Mouse (Mus musculus): ENCODE data around the gene Sntb2. TPM values are rescaled to one million over a fixed set of nuclear protein-coding genes. Genes with fewer than 3 reads are reported as not detected.
A peak's percentile ranks its signal among the peaks of the same experiment; 100 is the strongest.
"Not testable (repeated sequence)": the region's sequence is repeated elsewhere in the genome, so short reads cannot be mapped to it uniquely, and the experiment has no call there.

Sntb2 gene
- total RNA-seq, 2 experiments from 2014 or later, result 1.7 to 4.2 TPM

DNA sequence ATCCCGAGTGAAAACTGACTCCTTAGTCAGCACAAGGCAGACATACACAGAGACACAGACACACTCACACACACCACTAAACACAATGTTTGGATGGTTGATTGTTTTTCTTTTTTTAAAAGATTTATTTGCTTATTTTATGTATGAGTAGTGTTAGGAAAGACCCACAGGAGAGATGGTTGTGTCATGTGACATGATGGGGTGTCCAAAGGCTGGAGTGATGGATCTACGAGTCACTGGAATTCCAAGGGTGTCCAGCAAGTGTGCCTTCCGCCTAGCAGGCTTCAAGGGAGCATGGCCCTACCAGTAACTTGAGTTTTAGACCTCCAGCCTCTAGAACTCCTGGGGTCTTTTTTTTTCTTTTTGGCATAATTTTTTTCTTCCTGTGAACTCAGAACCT, 93.8 kb downstream of the Sntb2 start:
- no peak for ATAC-seq (replicated peaks; ENCODE audit: low FRiP score, poor library complexity, severe bottlenecking)

DNA sequence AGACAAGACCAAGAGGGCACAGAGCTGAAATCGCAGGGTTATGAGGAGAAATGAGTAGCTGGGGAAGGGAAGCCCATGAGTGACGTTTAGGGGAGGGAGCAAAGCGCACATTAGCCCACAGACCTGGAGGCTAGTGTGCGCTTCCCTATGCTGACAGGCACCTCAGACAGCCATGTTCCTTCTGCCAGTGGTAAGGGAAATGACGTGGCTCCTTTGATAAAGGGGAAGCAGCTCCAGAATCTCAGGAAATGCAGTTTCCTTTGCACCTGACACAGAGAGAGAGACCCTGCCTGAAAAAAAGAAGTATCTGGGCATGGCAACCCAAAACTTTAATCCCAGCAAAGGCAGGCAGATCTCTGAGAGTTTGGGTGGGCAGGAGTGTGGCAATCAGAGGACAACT, 94.5 kb downstream of the Sntb2 start:
- no peak for ATAC-seq (replicated peaks; ENCODE audit: low FRiP score, poor library complexity, severe bottlenecking)

DNA sequence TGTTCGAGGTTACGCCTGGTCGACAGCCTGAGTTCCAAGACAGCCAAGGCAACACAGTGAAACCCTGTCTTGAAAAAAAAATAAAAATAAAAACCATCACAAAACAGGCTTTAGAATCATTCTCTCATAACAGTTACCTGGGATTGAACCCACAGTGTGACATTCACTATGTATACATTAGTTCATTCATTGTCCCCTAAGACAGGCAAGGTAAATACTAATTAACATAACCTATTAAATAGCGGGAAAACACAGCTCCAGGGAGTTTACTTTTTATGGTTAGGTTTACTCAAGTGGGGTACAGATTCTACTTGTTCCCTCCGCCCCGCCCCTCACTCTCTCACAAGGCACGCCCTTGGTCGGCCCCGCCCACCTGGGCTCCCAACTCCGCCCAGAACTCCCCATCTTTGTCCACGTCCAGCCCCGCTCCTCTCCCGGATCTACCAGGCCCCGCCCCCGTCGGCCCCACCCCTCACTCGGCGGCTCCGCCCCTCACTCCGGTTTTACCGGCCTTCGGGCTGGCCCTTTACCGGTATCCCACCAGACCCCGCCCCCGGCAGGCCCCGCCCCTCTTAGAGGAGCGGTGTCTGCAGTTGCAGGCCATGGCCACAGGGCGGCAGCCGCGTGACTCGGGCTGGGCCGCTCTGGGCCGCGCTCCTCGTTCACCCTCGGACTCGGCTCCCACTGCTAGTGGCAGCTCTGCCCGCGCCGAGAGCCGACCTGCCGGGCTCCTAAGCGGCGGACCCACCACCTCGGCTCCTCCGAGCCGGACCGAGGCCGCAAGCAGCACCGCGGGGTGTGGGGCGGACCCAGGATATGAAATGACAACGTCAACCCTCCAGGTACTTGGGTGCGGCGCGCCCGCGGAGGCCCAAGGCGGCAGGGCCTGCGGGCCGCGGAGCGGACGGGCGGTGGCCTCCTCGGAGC, 95.4 kb downstream of the Sntb2 start, which contains the start of gene Vps4a:
TSS of gene Vps4a (plus strand) at position 573 of the 927 bp plus-strand sequence.
- ATAC-seq (replicated peaks; ENCODE audit: low FRiP score, poor library complexity, severe bottlenecking), result peak; percentile 93

DNA sequence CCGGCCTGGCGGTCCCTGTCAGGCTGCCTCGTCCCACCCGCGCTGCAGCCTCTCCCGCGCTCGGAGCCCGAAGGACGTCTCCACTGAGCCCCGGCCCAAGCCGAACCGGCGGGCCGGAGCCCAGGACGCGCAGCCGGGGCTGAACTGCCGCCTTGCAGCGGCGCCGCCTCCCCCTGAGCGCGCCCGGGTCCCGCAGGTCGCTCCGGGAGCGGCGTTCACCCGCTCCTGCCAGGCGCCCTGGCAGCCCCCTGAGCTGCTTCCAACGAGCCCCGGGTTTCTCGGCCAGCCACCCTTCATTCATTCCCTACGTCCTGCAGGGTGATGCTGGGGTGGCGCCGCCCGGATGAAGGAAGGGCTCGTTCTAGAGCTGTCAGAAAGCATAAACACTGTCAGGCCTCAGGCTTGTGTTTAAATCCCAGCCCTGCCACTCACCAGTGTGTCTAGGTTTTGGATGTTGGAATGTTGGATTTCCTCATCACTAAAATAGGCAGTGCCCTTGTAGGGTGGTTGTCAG, 96.1 kb downstream of the Sntb2 start:
- peak; percentile 13 for ATAC-seq (replicated peaks; ENCODE audit: low FRiP score, poor library complexity, severe bottlenecking)

DNA sequence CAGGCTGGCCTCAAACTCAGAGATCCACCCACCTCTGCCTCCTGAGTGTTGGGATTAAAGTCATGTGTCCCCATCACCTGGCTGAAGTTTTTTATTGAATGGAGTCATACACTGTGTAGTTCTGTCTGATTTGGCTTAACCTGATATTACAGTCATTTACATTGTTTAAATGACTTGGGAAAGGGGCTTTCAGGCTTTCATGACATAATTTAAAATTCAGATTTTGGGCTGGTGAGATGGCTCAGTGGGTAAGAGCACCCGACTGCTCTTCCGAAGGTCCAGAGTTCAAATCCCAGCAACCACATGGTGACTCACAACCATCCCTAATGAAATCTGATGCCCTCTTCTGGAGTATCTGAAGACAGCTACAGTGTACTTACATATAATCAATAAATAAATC, 98.1 kb downstream of the Sntb2 start:
- not testable (repeated sequence) for ATAC-seq (replicated peaks; ENCODE audit: low FRiP score, poor library complexity, severe bottlenecking)

DNA sequence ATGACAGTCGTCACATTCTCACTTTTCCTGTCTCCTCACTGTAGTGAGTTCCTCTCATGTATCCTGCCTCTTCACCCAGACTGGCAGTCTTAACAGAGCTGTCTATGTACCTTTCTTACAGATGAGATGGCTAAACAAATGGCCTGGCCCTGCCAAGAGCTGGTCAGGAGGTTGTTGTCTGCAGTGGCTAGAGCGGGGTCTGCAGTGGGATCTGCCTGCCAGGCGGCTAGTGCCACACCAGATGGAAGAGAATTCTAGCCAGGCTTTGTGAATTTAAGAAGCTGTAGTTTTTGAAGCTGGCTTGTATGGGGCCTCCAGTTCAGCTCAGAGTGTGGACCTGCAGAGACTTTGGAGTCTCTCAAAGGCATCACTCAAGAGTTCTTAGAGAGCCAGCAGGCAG, 100.1 kb downstream of the Sntb2 start:
- ATAC-seq (replicated peaks; ENCODE audit: low FRiP score, poor library complexity, severe bottlenecking), result no peak

DNA sequence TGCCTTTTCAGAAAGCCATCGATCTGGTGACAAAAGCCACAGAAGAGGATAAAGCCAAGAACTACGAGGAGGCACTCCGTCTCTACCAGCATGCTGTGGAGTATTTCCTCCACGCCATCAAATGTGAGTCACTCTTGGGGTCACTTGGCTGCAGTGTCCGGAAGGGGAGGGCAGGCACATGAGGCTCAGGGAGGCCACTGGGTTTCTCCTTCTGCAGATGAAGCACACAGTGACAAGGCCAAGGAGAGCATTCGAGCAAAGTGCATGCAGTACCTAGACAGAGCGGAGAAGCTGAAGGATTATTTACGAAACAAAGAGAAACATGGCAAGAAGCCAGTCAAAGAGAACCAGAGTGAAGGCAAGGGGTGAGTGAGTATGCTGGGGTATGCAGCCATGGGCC, 101.1 kb downstream of the Sntb2 start:
- ATAC-seq (replicated peaks; ENCODE audit: low FRiP score, poor library complexity, severe bottlenecking), result no peak

DNA sequence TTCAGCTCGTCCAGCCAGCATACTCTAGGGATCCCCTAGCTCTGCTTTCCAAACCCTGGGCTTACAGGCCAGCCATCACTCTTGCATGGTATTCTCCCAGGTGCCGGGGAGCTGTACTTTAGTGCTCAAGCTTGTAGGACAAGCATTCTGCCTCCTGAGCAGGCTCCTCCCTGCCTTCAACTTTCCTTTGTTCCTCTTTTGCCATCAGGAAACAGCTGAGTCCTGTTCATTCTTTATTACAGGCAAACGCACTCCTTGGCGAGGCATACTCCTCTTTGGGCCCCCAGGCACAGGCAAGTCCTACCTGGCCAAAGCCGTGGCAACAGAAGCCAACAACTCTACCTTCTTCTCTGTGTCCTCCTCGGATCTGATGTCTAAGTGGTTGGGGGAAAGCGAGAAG, 105.1 kb downstream of the Sntb2 start:
- ATAC-seq (replicated peaks; ENCODE audit: low FRiP score, poor library complexity, severe bottlenecking), result no peak

DNA sequence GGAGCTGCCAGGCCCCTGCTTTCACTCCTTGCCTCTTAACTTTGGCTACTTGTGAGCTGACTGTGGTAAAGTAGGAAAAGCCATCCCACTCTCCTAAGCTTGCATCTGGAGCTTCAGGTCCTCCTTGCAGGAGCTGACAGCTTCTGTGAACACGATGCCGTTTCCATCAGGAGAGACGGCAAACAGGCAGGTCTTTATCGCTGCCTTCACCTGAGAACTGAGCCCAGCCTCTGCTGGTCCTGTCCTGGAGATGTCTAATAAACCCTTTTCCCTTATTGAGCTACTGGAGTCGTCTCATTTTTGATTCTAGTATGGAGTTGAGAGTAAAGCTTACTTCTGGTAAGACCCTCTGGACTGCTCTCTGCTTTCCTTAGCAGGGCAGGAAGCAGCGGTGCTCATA, 109.9 kb downstream of the Sntb2 start:
- no peak for ATAC-seq (replicated peaks; ENCODE audit: low FRiP score, poor library complexity, severe bottlenecking)

DNA sequence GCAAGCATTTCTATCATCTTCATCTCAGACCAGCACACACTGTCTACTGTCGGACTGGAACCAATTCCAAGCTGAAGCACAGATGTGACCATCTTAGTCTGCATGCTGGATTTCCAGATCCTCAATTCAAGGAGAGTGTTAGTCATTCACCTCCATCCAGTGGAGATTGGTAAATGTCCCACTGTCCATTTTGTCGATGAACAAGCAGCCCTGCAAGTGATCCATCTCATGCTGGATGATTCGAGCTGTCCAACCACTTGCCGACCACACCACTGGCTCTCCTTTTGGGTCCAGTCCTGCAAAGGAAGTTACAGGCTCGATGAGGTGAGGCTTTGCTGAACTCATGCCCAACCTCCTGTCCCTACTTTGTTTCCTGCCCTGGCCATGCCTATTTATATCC, 111.4 kb downstream of the Sntb2 start:
- ATAC-seq (replicated peaks; ENCODE audit: low FRiP score, poor library complexity, severe bottlenecking), result no peak

DNA sequence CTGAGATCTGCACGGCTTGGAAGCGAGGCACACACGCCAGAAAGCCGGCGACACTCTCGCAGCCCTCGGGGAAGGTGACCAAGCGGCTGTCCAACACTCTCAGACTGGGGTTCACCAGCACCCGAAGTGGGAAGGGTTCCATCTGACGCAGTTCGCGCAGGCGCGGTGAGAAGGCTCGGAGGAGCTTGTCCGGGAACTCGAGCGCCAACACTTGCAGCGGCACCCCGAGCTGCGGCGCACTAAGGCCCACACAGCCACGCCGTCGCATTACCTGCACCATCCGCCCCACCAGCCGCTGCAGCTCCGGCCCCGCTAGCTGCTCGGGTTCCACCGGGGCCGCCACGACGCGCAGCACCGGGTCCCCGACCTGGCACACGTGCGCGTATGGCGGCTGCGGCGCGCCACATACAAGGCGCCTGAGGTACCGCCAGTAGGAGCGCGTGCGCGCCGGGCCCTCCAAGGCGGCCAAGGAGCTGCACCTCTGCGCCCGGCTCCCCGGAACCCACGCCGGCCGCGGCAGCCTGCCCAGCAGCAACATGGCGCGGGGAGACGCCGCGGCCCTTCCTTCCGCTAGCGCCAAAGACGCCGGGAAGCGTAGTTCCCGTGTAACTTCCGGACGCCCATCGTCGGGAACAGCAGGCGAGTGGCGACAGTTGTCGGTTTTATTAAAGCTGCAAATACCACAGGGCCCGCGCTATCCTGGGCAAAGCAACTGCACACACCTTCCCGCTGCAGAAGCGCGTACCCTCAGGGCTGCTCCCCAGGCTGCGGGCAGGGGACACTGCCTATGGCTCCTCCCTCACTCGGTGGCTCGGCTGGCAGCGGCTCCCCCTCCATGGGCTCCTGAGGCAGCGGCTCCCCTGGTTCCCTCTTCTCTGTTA, 112.8 kb downstream of the Sntb2 start, which contains the start of gene Pdf:
TSS of gene Pdf (minus strand) at position 554 of the 881 bp plus-strand sequence.
- peak; percentile 55 for ATAC-seq (replicated peaks; ENCODE audit: low FRiP score, poor library complexity, severe bottlenecking)

DNA sequence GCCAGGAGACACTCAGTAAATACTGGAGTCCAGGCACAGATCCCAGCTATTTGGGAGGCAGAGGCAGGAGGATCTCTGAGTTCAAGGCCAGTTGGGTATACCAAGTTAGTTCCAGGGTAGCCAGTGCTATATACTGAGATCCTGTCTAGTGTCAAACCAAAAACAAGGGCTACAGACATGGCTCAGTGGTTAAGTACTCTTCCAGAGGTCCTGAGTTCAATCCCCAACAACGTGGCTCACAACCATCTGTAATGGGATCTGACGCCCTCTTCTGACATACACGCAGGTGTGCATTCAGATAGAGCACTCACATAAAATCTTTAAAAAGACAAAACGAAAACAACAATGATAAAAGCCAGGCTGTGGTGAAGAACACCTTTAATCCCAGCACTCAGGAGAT, 113.9 kb downstream of the Sntb2 start:
- ATAC-seq (replicated peaks; ENCODE audit: low FRiP score, poor library complexity, severe bottlenecking), result no peak

DNA sequence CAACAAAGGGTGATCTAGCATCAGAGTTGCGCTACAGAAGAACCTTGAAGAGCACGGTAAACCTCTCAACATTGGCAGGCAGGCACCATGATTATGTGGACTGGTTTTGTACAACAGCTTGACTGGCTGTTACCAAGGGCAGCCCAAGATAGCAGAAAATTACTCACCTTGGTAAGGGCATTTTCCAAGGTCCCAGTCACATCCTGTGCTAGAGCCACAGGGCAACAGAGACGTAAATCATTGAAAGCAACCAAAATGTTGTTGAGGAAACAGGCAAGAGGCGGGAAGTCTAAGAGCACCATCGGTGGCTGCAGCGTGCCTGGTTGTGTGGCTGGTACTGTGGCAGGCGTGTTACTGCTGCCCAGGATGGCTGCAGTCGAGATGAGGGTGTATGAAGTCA, 116.5 kb downstream of the Sntb2 start:
- no peak for ATAC-seq (replicated peaks; ENCODE audit: low FRiP score, poor library complexity, severe bottlenecking)

DNA sequence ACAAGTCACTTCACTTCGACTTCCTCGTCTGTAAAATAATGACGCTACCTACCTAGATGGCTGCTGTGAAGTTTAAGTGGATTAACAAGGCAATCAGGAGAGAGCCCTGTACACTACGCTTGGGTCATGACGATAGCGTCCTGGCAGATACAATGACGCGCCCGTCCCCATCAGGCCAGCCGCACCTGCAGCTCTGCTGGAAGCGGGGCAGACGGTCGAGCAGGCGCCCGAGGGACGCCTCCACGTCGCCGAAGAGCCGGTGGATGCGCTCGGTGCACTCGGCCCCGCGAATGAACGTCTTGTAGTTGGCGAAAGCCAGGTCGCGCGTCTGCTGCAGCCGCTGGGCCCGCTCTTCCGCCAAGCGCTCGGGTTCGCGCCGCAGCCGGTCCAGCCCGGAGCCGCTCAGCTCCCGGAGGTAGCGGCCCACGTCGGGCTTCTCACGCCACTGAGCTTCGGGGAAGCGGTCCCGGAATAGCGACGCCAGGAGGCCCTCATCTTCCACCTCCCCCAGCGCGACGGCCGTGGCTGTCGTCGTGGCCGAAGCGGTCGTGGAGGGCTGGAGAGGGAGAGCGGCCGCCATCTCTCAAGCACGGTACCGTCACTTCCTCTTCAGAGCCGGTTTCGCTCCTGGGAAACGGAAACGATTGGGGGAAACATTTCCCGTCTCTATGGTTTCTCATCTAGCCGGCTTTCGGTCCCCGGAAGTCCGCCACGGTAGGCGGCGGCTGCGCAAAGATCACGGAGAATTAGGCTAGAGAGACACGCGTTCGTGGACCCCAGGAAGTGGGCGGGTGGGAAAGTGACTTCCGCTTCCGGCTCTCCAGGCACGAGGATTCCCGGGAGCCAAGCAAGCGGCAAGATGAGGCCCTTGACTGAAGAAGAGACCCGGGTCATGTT, 120.8 kb downstream of the Sntb2 start, which contains the start of the genes Cog8 and Nip7:
TSS of gene Cog8 (minus strand) at position 614 of the 897 bp plus-strand sequence.
TSS of gene Nip7 (plus strand) at position 802 of the 897 bp plus-strand sequence.
- peak; percentile 97 for ATAC-seq (replicated peaks; ENCODE audit: low FRiP score, poor library complexity, severe bottlenecking)

DNA sequence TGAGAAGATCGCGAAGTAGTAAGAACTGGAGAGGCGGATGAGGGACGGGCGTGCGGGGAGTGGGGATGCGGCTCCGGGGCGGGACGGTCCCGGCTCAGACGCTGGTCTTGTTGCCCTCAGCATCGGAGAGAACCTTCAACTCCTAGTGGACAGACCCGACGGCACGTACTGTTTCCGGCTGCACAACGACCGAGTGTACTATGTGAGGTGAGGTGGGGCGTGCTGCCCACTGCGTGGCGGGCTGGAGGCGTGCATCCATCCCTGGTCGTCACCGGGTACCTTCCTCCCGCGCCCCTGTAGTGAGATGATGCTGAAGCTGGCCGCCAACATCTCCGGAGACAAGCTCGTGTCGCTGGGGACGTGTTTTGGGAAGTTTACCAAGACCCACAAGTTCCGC, 121.4 kb downstream of the Sntb2 start:
- ATAC-seq (replicated peaks; ENCODE audit: low FRiP score, poor library complexity, severe bottlenecking), result peak; percentile 50

DNA sequence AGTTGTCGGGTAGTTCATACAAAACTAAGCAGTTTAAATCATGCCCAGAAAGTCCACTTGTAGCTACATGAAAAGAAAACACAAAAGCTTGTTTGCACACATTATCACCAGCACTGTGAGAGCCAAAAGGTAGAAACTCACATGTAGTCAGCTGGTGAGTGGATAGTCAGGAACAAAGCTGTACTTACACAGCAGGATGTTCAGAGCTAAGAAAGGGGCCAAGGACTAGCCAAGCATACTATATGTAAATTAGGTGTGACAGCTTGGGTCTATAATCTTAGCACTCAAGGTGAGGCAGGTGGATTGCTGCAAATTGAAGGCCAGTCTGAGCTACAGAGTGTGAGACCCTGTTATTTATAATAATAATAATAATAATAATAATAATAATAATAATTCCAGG, 127.1 kb downstream of the Sntb2 start:
- ATAC-seq (replicated peaks; ENCODE audit: low FRiP score, poor library complexity, severe bottlenecking), result no peak

DNA sequence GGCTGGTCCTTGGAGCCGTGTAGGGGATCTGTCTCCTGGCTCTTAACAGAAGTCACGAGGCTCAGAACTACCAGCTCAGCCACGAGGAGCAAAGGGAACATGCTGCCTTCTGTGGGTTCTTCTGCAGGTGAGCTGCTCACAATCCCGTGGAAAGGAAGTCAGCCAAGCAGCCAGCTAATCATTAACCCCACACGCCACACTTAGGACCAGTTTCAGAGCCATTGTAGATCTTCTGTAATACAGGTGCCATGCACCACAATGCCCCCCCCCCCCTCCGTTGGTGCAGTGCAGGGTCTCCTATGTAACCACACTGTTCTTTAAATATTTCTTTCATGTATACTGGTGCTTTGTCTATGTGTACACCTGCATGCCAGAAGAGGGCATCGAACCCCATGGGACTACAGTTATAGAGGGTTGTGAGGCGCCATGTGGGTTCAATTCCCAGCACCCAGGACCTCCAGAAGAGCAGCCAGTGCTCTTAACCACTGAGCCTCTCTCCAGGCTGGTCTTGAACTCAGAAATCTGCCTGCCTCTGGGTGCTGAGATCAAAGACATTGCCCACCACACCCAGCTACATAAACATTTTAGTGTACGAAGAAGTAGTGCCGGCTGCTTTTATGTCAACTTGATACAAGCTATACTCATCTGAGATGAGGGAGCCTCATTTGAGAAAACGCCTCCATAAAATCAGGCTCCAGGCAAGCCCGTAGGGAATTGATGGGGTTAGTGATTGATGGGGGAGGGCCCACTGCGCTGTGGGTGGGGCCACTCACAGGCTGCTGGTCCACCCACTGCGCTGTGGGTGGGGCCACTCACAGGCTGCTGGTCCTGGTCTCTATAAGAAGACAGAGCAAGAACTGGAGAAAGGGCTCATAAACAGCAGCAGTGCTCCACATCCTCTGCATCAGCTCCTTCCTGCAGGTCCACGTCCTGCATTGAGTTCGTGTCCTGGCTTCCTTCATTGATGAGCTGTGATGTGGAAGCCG, 130.3 kb downstream of the Sntb2 start, which contains the start of gene Tmed6:
TSS of gene Tmed6 (minus strand) at position 134 of the 986 bp plus-strand sequence.
- peak; percentile 76 for ATAC-seq (replicated peaks; ENCODE audit: low FRiP score, poor library complexity, severe bottlenecking)

All from erythroblast, adult 5-6 weeks (primary cell).